Mouse (Mus musculus): ENCODE data around the gene Pate1.

The Pate1 gene

DNA sequence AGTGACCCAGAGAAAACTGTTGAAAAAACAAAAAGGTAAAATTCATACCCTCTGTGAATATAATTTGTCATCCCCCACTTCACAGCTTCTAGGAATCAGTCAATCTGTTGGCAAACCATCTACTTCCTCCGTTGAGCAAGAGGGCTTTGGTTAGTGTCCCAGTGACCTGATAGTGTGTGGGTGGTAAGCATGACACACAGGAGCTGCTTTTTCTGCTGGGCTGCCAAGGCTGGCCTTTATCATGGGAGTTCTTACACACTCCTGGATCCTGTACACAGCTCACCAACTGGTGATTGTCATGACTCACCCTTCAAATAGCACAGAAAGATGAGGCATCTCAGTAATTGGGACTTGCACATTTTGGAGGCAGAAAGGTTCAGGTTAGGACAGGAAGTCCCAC, at the start of gene Pate1:
TSS of gene Pate1 (minus strand) at position 378 of the 400 bp plus-strand sequence.
- no peak for DNase-seq (ENCODE audit: low read depth)

DNA sequence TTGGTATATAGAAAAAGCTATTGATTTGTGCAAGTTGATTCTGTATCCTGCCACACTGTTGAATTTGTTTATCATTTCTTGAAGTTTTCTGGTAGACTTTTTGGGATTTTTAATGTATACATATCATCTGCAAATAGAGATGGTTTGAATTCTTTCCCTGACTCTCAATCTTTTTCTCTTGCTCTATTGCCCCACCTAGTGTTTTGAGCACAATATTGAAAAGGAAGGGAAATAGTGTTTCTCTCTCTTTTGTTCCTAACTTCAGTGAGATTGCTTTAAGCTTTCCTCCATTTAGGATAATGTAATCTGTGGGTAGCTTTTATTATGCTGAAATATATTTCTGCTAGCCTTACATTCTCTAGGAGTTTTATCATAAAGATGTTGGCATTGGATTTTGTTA, 20.1 kb upstream of the Pate1 start:
- no peak for DNase-seq (ENCODE audit: low read depth)

- no peak for DNase-seq (ENCODE audit: low read depth)
Measured at GRCm38 (mm10) chr9:35691924-35692323, 4.7 kb upstream of the Pate1 start.

GRCm38 (mm10) chr9:35673557-35673956, 13.6 kb downstream of the Pate1 start:
- DNase-seq (ENCODE audit: low read depth): no peak

DNA sequence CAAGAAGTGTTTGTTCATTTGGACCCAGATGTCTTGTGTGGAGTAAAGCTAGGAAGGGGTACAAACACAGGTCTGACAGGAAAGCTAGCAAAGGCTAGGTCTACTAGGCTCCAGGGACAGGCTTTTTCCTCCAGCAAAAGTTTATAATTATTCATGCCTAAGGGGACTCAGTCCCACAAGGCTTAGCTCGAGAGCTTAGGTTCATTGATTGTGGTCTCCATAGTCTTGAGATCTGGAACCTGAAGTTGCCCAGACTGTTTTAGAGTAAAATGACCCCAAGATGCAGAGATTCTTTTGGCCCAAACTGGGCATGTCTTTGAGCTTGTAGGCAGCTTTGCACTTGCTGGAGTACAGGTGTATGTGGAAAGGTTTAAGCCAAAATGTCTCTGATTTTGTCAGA, 39.1 kb downstream of the Pate1 start, which contains the start of gene Pate3:
TSS of gene Pate3 (minus strand) at position 101 of the 400 bp plus-strand sequence.
- no peak for DNase-seq (ENCODE audit: low read depth)

Measured in naive thymus-derived CD4-positive, alpha-beta T cell, adult 2 months (primary cell).